Mouse (Mus musculus) MEL (cell line): ENCODE results near the gene Gpr82. TPM values are rescaled to one million over a fixed set of nuclear protein-coding genes. Genes with fewer than 3 reads are reported as not detected.

ENCODE experiments used
- DNase-seq: peaks from one replicate; pipeline ENCODE4 v3.0.0; 2011; ENCODE audit warnings: low read depth, low spot score
- H3K27ac ChIP-seq: 2 replicates; pipeline ENCODE4 v1.5.1; 2012; ENCODE audit warnings: low read depth, mild to moderate bottlenecking, control low read depth, low read length, moderate library complexity; ENCODE audit not compliant: control insufficient read depth
- H3K27me3 ChIP-seq, 2 experiments: fragments of 150-350 bp in 1 of 2; sonication (generic) in 1 of 2; 2 replicates each; pipeline ENCODE4 v1.6.1; 2012; ENCODE audit warnings: low read length in 2 of 2, mild to moderate bottlenecking in 2 of 2, improper control_type of control experiment in 1 of 2, moderate library complexity in 1 of 2; ENCODE audit not compliant: insufficient read depth in 2 of 2, control insufficient read depth in 1 of 2
- H3K36me3 ChIP-seq, 2 experiments: 2 replicates each; pipeline ENCODE4 v1.6.1; 2012 to 2014; ENCODE audit warnings: low read length in 2 of 2, improper control_type of control experiment in 1 of 2, inconsistent platforms in 1 of 2, mild to moderate bottlenecking in 1 of 2; ENCODE audit not compliant: insufficient read depth in 2 of 2, control insufficient read depth in 1 of 2
- H3K4me1 ChIP-seq, 2 experiments: fragments of 150-350 bp in 1 of 2; sonication (generic) in 1 of 2; 2 replicates each; pipeline ENCODE4 v1.6.1; 2012; ENCODE audit warnings: low read length in 2 of 2, improper control_type of control experiment in 1 of 2, mild to moderate bottlenecking in 1 of 2; ENCODE audit not compliant: insufficient read depth in 2 of 2, control insufficient read depth in 1 of 2
- H3K4me3 ChIP-seq, 2 experiments: fragments of 150-350 bp in 1 of 2; sonication (generic) in 1 of 2; 2 replicates each; pipeline ENCODE4 v1.5.1; 2012; ENCODE audit warnings: low read depth in 2 of 2, low read length in 2 of 2, mild to moderate bottlenecking in 2 of 2, moderate library complexity in 2 of 2, control low read depth in 1 of 2, improper control_type of control experiment in 1 of 2; ENCODE audit not compliant: control insufficient read depth in 1 of 2, insufficient read depth in 1 of 2
- H3K79me2 ChIP-seq: 2 replicates; pipeline ENCODE4 v1.6.1; 2012; ENCODE audit warnings: mild to moderate bottlenecking, low read length, moderate library complexity; ENCODE audit not compliant: control insufficient read depth, poor library complexity, insufficient read depth
- H3K9ac ChIP-seq: 2 replicates; pipeline ENCODE4 v1.6.1; 2012; ENCODE audit warnings: low read depth, mild to moderate bottlenecking, control low read depth, low read length, moderate library complexity; ENCODE audit not compliant: control insufficient read depth, poor library complexity, severe bottlenecking
- H3K9me3 ChIP-seq: fragments of 150-350 bp; sonication (generic); replicated peaks from 2 replicates; pipeline ENCODE4 v1.6.1; 2012; ENCODE audit warnings: mild to moderate bottlenecking, low read length, improper control_type of control experiment, moderate library complexity; ENCODE audit not compliant: insufficient read depth
- CTCF ChIP-seq, 3 experiments: IDR thresholded peaks in 2 of 3; conservative IDR thresholded peaks in 1 of 3; 2 replicates each; pipeline ENCODE4 v1.5.1; 2011 to 2012; ENCODE audit warnings: low read length in 3 of 3, low read depth in 2 of 3, mild to moderate bottlenecking in 2 of 3, improper control_type of control experiment in 1 of 3, inconsistent platforms in 1 of 3, mixed read lengths in 1 of 3, moderate library complexity in 1 of 3; ENCODE audit not compliant: control insufficient read depth in 1 of 3, insufficient read depth in 1 of 3, poor library complexity in 1 of 3, severe bottlenecking in 1 of 3
- E2F4 ChIP-seq: IDR thresholded peaks from 2 replicates; pipeline ENCODE4 v1.6.1; 2011; ENCODE audit warnings: low read depth, low read length, improper control_type of control experiment, borderline replicate concordance
- GATA1 ChIP-seq: IDR thresholded peaks from 2 replicates; pipeline ENCODE4 v1.6.1; 2011; ENCODE audit warnings: low read depth, low read length, improper control_type of control experiment
- HCFC1 ChIP-seq: IDR thresholded peaks from 2 replicates; pipeline ENCODE4 v1.6.1; 2012; ENCODE audit warnings: low read depth, mild to moderate bottlenecking, inconsistent platforms, low read length, improper control_type of control experiment, moderate library complexity
- KAT2A ChIP-seq: conservative IDR thresholded peaks from 2 replicates; pipeline ENCODE4 v1.6.1; 2012; ENCODE audit warnings: low read depth, low read length, improper control_type of control experiment, inconsistent platforms
- MYC ChIP-seq: IDR thresholded peaks from 2 replicates; pipeline ENCODE4 v1.6.1; 2011; ENCODE audit warnings: low read depth, mild to moderate bottlenecking, low read length, improper control_type of control experiment, moderate library complexity
- POLR2AphosphoS5 ChIP-seq: IDR thresholded peaks from 2 replicates; pipeline ENCODE4 v1.6.1; 2012; ENCODE audit warnings: low read depth, borderline replicate concordance, mild to moderate bottlenecking, inconsistent platforms, low read length, moderate library complexity, mixed read lengths
- RAD21 ChIP-seq: IDR thresholded peaks from 2 replicates; pipeline ENCODE4 v1.6.1; 2011; ENCODE audit warnings: mild to moderate bottlenecking, low read depth, low read length, improper control_type of control experiment
- SMC3 ChIP-seq: IDR thresholded peaks from 2 replicates; pipeline ENCODE4 v1.6.1; 2011; ENCODE audit warnings: low read depth, low read length, improper control_type of control experiment
- TAL1 ChIP-seq: IDR thresholded peaks from 2 replicates; pipeline ENCODE4 v1.6.1; 2012; ENCODE audit warnings: mild to moderate bottlenecking, inconsistent platforms, low read length, moderate library complexity, mixed read lengths
- TBP ChIP-seq: IDR thresholded peaks from 2 replicates; pipeline ENCODE4 v1.8.0; 2011; ENCODE audit warnings: low read depth, low read length, improper control_type of control experiment
- ZC3H11A ChIP-seq: IDR thresholded peaks from 2 replicates; pipeline ENCODE4 v1.6.1; 2012; ENCODE audit warnings: low read depth, mild to moderate bottlenecking, inconsistent platforms, low read length, improper control_type of control experiment
- ZNF384 ChIP-seq: IDR thresholded peaks from 2 replicates; pipeline ENCODE4 v1.6.1; 2012; ENCODE audit warnings: low read depth, mild to moderate bottlenecking, inconsistent platforms, low read length, improper control_type of control experiment
- polyA plus RNA-seq, 2 experiments: library from polyadenylated mRNA; stranded (reverse) in 1 of 2; unstranded in 1 of 2; fragments of >175 nt in 1 of 2; fragments of >200 nt in 1 of 2; gene quantifications; 2 replicates each; pipeline versions ENCODE4 v1.2.1 to v1.2.4; 2012; ENCODE audit warnings: low replicate concordance in 2 of 2, low read depth in 1 of 2; ENCODE audit not compliant: insufficient read length in 2 of 2, insufficient read depth in 1 of 2, missing spikeins in 1 of 2
- total RNA-seq: library from RNA; depleted of rRNA; stranded (reverse); fragments of 300-350 nt; gene quantifications from 2 replicates; pipeline ENCODE4 v1.2.3, GENCODE M21; 2012

The Gpr82 gene
- total and polyA plus RNA-seq, 3 experiments, result 0.06 to 0.12 TPM; not detected in 1

DNA sequence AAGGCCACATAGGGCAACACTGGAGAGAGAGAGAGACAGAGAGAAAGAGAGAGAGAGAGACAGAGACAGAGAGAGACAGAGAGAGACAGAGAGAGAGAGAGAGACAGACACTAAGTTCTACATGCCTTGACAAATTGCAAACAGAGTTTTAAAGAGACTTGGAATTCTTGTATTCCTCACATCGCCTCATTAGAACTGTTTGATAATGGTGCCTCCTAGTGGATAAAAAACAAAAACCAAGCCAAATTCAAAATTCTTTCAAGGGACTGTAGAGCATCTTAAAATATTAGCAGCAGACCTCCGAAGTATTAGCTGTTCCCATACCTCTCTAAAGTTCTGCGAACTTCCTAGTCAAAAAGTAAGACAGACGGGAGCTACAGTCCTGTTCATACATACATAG lies 30.7 kb downstream of the Gpr82 start:
- H3K4me1 ChIP-seq, result no peaks in the 10 kb centered on the region
- TF ChIP-seq CTCF (IDR thresholded peaks at IDR 0.05 in 2 of 3, conservative IDR thresholded peaks at IDR 0.05 in 1 of 3; ENCODE audit: control insufficient read depth in 1 of 3, insufficient read depth in 1 of 3, low read depth in 2 of 3, low read length in 3 of 3, poor library complexity in 1 of 3, severe bottlenecking in 1 of 3) (peak; percentile 7 to 73 (median 35); a peak in 4 of 6 replicates), HCFC1 (no peak), ZC3H11A (peak; percentile 73), SMC3 (peak; percentile 73), RAD21 (peak; percentile 92)
- H3K36me3 ChIP-seq, result no peaks in the 10 kb centered on the region
- no peaks in the 10 kb centered on the region for H3K9me3 ChIP-seq
- no peak overlapping the region for H3K27ac ChIP-seq
- H3K4me3 ChIP-seq, result no peak overlapping the region
- no peaks in the 10 kb centered on the region for H3K79me2 ChIP-seq
- DNase-seq, result peak; percentile 46
- H3K27me3 ChIP-seq, result no peaks in the 10 kb centered on the region
- no peak overlapping the region for H3K9ac ChIP-seq

- Histone ChIP-seq H3K9ac (no peak overlapping the region), H3K79me2 (no peaks in the 10 kb centered on the region), H3K36me3 (peaks cover 0 to 4% of the 10 kb centered on the region in 2 experiments; a peak in 2 of 4 replicates), H3K27me3 (no peaks in the 10 kb centered on the region), H3K27ac (no peak overlapping the region), H3K9me3 (no peaks in the 10 kb centered on the region), H3K4me1 (peaks cover 0 to 9% of the 10 kb centered on the region in 2 experiments; a peak in 2 of 4 replicates), H3K4me3 (no peak overlapping the region)
- TF ChIP-seq SMC3 (no peak), GATA1 (no peak), E2F4 (no peak), TBP (no peak), KAT2A (no peak), POLR2AphosphoS5 (no peak), TAL1 (no peak), ZNF384 (no peak)
- DNase-seq, result no peak
These were observed 39.5 kb downstream of the Gpr82 start for GRCm38 (mm10) chrX:13700681-13701080.

DNA sequence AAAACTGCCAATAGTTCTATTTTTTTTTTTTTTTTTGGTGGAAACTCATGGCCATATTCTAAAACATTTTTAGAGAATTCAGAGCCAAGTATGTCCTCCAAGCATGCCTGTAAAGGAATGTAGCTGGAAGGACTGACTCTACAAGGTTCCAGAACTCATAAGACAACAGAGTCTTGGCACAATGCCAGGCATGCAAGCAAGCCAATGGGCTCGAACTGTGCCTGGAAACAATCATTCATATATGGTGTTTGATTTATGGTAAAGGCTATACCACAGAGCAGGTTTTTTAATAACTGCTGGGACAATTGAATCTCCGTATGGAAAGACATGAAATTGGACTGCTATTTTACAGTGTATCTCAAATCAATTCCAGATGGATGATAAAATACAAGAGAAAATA lies 43.9 kb downstream of the Gpr82 start:
- Histone ChIP-seq H3K4me1 (peaks cover 4 to 12% of the 10 kb centered on the region in 2 experiments; a peak in 3 of 4 replicates), H3K4me3 (no peak overlapping the region), H3K27me3 (no peaks in the 10 kb centered on the region), H3K9ac (no peak overlapping the region), H3K79me2 (no peaks in the 10 kb centered on the region), H3K9me3 (no peaks in the 10 kb centered on the region), H3K27ac (no peak overlapping the region), H3K36me3 (peaks cover 0 to 8% of the 10 kb centered on the region in 2 experiments; a peak in 2 of 4 replicates)
- no peak for DNase-seq
- TF ChIP-seq MYC, result no peak
